Mouse (Mus musculus) spleen, postnatal 10 days (tissue): ENCODE measurements around the gene Coro2a.
A peak's percentile ranks its signal among the peaks of the same experiment; 100 is the strongest.
"Not testable (repeated sequence)": the region's sequence is repeated elsewhere in the genome, so short reads cannot be mapped to it uniquely, and the experiment has no call there.

Source experiments
- DNase-seq, 2 experiments: peaks; one replicate each; pipeline ENCODE4 v3.0.0; 2021 to 2022; ENCODE audit warnings: low spot score in 2 of 2

Coro2a gene

DNA sequence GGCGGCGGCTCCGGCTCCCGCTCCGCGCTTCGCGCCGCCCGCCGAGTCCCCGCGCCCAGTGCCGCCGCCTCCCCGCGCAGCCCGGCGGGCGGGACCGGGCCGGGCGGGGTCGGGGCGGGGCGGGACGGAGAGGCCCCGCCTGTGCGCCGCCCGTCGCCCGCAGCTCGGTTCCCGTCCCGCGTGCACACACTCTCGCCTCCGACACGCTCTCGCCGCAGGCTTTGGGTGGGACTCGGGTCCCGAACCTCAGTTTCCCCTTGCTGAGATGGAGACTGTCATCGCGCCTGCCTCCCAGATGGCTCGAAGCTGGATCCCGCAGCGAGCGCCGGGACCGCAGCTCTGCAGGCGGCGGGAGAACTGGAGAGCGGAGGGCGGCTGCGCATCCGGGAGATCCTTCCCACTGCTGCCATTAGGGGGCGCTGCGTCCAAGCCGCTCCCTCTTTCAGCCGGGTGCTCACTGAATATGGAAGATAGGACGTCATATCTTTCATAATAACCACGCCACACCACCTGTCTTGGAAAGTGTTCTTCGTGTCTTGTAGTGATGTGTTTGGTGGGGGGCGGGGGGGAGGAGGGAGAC lies at the start of gene Coro2a:
Gene Coro2a, minus strand, starts transcription at position 359 of the 580 bp plus-strand sequence.
- peak; percentile 82 to 90 for DNase-seq

- peak; percentile 92 to 95 for DNase-seq
Measured at GRCm38 (mm10) chr4:46650086-46650753, 48.2 kb upstream of the Coro2a start, which contains the start of gene Tbc1d2. TSS of gene Tbc1d2 (minus strand) at chr4:46650209.

DNA sequence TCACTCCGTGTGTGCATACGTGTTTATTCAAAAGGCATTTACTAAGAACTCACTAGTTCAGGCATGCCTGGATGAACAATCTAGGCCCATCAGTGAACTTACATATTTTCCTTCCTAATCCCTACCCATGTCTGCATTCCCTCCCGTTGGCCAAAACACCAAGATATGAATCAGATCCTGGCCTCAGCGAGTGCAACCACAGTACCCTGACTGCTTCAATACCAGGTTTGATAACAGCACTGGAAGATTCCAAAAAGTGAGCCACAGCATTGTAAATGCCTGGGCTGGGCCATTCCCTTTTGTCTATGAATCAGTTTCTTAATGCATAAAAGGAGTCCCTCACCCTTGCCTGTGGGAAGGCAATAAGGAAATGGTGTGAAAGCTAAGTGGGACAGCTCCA lies 47.2 kb upstream of the Coro2a start:
- DNase-seq = no peak

- no peak for DNase-seq
Measured at GRCm38 (mm10) chr4:46643676-46644112, 41.7 kb upstream of the Coro2a start.

DNA sequence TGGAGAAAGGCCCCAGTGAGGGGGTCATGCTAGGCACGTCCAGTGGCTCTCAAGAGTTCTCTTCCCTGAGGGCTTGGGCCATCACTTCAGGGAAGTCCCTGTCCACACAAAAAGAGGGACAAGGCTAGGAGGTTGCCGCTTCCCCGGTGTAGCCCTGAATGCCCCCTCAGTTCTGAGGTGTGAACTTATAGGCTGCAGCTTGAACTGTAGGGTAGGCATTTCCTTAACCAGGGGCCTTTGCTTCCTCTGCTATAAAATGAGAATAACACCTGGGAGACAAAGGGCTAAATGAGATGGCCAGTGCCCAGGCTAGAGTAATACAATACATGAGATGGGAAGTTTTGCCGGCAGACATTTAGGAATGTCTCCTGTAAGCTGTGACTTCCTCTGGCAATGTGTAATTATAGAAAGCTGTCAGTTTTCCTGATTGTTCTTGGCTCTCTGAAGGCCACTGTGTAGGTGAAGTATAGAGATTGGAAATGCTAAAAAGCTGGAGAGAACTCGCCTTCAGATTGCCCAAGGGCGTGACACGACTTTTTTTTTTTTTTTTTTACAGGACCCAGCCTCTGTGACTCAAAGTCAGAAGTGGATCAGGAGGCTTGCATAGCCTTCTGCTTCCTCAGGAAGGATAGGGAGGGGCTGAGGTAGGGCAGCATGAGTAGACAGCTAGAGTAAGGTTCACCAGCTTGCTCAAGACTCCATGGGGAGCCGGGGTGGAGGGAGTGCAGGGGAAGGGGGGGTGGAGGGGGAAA lies 41.1 kb upstream of the Coro2a start:
- no peak for DNase-seq

- no peak for DNase-seq
Measured at GRCm38 (mm10) chr4:46641283-46641682, 39.3 kb upstream of the Coro2a start.

GRCm38 (mm10) chr4:46639866-46640265 lies 37.9 kb upstream of the Coro2a start:
- DNase-seq = no peak

GRCm38 (mm10) chr4:46637250-46637649 lies 35.2 kb upstream of the Coro2a start:
- not testable (repeated sequence) for DNase-seq

- no peak for DNase-seq
Measured at GRCm38 (mm10) chr4:46635702-46636430, 33.9 kb upstream of the Coro2a start.

DNA sequence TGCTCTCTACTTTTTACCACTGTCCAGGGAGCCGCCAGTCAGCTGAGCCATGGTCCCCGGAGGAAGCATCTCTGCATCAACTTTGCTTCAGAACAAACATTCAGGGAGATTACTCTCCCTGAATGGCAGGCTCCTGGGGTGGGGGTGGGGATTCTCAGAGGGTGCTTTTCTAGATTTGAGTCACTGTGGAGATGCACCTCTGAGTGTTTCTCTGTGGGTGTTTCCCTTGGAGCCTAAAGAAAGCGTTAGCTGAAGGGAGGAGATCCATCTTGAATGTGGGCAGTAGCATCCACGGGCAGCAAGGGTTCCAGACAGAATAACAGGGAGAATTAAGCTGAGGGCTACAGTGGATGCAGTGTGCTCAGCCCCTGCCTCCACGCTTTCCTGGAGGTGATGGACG lies 32.9 kb upstream of the Coro2a start:
- DNase-seq = no peak

GRCm38 (mm10) chr4:46633565-46633964 lies 31.6 kb upstream of the Coro2a start:
- DNase-seq = not testable (repeated sequence)

- no peak for DNase-seq
Measured at GRCm38 (mm10) chr4:46632465-46632864, 30.5 kb upstream of the Coro2a start.

GRCm38 (mm10) chr4:46630390-46630789 lies 28.4 kb upstream of the Coro2a start:
- DNase-seq = peak in 1 of 2 experiments; percentile 61

DNA sequence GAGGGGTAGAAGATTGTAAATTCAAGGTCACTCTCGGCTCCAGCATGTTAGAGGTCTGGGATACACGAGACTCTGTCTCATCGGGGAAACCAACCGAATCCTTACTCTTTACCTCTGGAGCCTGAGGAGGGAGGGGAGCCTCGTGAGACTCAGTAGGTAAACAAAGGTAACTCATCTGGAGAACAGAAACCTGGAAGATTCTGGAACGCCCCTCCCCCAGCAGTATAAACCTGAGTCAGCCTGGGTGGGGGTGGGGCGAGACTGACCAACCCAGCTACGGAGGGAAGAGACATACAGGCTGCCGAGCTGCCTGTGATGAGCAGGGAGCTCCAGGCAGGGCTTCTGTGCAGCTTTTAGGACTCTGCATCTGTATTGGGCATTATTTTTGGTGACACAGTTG lies 26.9 kb upstream of the Coro2a start:
- no peak for DNase-seq

DNA sequence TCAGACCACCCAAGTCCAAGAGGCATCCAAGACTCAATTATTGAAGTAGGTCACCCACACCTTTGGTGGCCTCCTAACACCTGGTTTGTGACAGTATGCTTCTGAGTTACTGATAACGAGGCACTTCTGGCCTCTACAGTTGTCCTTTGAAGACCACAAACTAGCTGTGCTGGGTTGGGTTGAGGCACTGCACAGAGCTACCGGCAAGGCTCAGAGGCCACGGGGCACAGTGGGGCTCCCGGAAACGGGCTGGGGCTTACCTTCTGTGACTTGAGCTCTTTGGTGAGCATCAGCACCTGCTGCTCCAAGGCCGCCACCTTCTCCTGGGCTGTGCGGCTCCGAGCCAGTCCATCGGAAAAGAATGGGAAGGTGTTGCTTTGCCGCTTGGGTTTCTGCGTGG lies 26.1 kb upstream of the Coro2a start:
- no peak for DNase-seq

- no peak for DNase-seq
Measured at GRCm38 (mm10) chr4:46625101-46625500, 23.1 kb upstream of the Coro2a start.

DNA sequence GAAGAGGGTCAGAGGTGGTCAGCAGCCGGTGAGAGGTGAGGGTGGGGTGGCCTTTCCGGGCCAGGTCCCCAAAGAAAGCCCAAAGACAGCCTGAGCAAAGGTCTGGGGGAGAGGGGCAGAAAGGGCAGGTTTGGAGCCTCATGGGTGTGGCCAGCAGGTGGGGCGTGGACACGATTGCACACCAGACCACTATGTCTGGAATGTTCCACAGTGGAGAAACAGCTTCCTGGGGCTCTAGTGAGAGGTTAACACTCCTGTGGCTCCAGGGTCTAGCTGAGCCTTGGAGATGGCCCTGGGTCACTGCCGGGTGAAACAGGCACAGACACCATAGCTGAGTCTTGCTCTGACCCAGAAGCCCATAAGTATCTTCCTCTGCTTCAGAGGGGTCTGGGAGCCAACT lies 21.0 kb upstream of the Coro2a start:
- DNase-seq = no peak

DNA sequence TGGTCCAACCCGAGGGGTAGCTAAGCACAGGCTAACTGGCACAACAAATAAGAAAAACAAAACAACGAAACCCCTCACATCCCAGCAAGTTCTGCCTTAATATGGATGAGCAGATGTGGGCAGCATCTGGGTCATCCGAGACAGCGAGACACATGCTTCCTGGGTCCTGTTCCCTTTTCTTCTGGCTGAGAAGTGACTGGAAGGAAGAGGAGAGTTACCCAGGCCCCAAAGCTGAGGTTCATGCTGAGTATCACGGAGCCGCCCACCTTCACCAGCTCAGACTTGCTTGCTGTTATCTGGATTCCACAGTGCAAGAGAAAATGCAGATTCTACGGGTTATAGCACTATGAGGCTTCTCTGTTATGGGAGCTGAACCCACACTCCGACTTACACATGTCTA lies 18.9 kb upstream of the Coro2a start:
- no peak for DNase-seq

GRCm38 (mm10) chr4:46620330-46620729 lies 18.3 kb upstream of the Coro2a start:
- peak in 1 of 2 experiments; percentile 59 for DNase-seq

DNA sequence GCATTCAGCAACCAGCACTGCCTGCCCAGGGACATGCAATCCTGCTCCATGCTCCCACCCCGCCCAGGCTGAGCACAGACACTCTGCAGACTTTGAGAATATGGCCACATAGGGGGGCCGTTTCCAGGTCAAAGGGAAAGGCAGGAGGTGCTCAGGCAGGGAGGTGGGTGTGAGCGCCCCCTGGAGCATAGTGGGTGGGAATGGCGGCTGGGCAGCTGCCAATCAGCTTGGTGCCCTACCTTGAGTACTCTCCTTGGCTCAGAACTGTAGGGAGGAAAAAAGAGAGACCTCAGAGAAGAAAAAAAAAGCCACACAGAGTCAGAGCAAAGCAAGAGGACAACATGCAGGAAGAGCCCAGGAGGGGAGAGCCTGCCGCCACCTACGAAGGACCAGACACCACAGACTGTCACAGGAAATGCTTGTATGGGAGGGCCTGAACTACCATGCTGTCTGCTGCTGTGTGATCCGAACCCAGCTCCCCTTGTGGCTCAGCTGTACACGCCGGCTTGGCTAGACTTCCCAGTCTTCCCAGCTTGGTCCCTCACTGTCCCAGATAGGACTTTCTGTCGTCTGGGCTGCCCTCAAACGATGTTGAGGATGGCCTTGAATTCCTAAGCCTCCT lies 16.3 kb upstream of the Coro2a start:
- peak in 1 of 2 experiments; percentile 54 for DNase-seq

- DNase-seq = no peak
Measured at GRCm38 (mm10) chr4:46617408-46617807, 15.4 kb upstream of the Coro2a start.

GRCm38 (mm10) chr4:46614641-46615040 lies 12.6 kb upstream of the Coro2a start:
- no peak for DNase-seq
